Mouse (Mus musculus) heart, embryonic 16.5 days (tissue): Measurements from ENCODE around the gene Trib2. TPM values are rescaled to one million over a fixed set of nuclear protein-coding genes. Genes with fewer than 3 reads are reported as not detected.

Experiments used
- ATAC-seq: fragments of 200-750 bp; cut with Nextera tagmentation; replicated peaks from 2 replicates; pipeline ENCODE4 v1.8.0; 2017; ENCODE audit warnings: moderate number of reproducible peaks; ENCODE audit not compliant: insufficient read depth, low FRiP score; ENCODE audit errors: extremely low read depth
- H3K27ac ChIP-seq: fragments of 300-500 bp; sonication (generic); 2 replicates; pipeline ENCODE4 v1.5.1; 2014; ENCODE audit warnings: mild to moderate bottlenecking, low read length, control low read depth, moderate library complexity
- H3K27me3 ChIP-seq: fragments of 300-500 bp; sonication (generic); 2 replicates; pipeline ENCODE4 v1.6.1; 2014; ENCODE audit warnings: low read length, mixed read lengths; ENCODE audit not compliant: control insufficient read depth, insufficient read depth
- H3K36me3 ChIP-seq: fragments of 300-500 bp; sonication (generic); 2 replicates; pipeline ENCODE4 v1.6.1; 2014; ENCODE audit not compliant: control insufficient read depth, insufficient read depth
- H3K4me1 ChIP-seq: fragments of 300-500 bp; sonication (generic); 2 replicates; pipeline ENCODE4 v1.6.1; 2014; ENCODE audit warnings: low read length, mixed read lengths; ENCODE audit not compliant: control insufficient read depth, insufficient read depth
- H3K4me2 ChIP-seq: fragments of 300-500 bp; sonication (generic); 2 replicates; pipeline ENCODE4 v1.6.1; 2014; ENCODE audit warnings: low read depth, mild to moderate bottlenecking, control low read depth, low read length
- H3K4me3 ChIP-seq: fragments of 300-500 bp; sonication (generic); 2 replicates; pipeline ENCODE4 v1.5.1; 2014; ENCODE audit warnings: mild to moderate bottlenecking, control low read depth, low read length
- H3K9ac ChIP-seq: fragments of 300-500 bp; sonication (generic); 2 replicates; pipeline ENCODE4 v1.6.1; 2014; ENCODE audit warnings: low read length, control low read depth
- H3K9me3 ChIP-seq: fragments of 300-500 bp; sonication (generic); replicated peaks from 2 replicates; pipeline ENCODE4 v1.6.1; 2016; ENCODE audit warnings: low read length; ENCODE audit not compliant: control insufficient read depth
- WGBS: fragments of 180-500 bp; shearing (Covaris S2); extraction: QIAGEN DNeasy Blood & Tissue Kit; methylation state at CpG from one replicate; pipeline ENCODE4 v1.1.7; 2014; 5-methylcytosine and 5-hydroxymethylcytosine counted together
- polyA plus RNA-seq: library from polyadenylated mRNA; unstranded; fragments of >200 nt; fragmentation: Nextera tagmentation; extraction: Ambion mirVana; gene quantifications from 2 replicates; pipeline ENCODE4 v1.2.1, GENCODE M21; 2015

The Trib2 gene
- polyA plus RNA-seq, 1 experiment from 2014 or later = 52.7 TPM

- no peaks in the 10 kb centered on the region for H3K27me3 ChIP-seq
- peaks cover 29% of the 10 kb centered on the region for H3K36me3 ChIP-seq
- 38% methylated on average over 7 of the region's 7 CpGs for WGBS
- peak overlapping the region; percentile 85 for H3K4me2 ChIP-seq
- peak overlapping the region; percentile 91 for H3K27ac ChIP-seq
- H3K4me1 ChIP-seq = peaks cover 32% of the 10 kb centered on the region
- H3K9me3 ChIP-seq = no peaks in the 10 kb centered on the region
- H3K9ac ChIP-seq = peak overlapping the region; percentile 90
- H3K4me3 ChIP-seq = peak overlapping the region; percentile 75
- no peak for ATAC-seq
These were observed 5.8 kb downstream of the Trib2 start for GRCm38 (mm10) chr12:15810926-15811325.

- Histone ChIP-seq H3K4me2 (peak overlapping the region; percentile 31), H3K27ac (peak overlapping the region; percentile 15; the same call in 1 of the 2 replicates), H3K4me1 (peaks cover 43% of the 10 kb centered on the region), H3K9me3 (no peaks in the 10 kb centered on the region), H3K27me3 (no peaks in the 10 kb centered on the region), H3K36me3 (peaks cover 38% of the 10 kb centered on the region), H3K9ac (peak overlapping the region; percentile 3; the same call in 1 of the 2 replicates), H3K4me3 (no peak overlapping the region)
- ATAC-seq = no peak
- WGBS = 66% methylated on average over 7 of the region's 7 CpGs
These were observed 7.1 kb downstream of the Trib2 start for GRCm38 (mm10) chr12:15809657-15810056.

GRCm38 (mm10) chr12:15809249-15809648 is 7.5 kb downstream of the Trib2 start:
- Histone ChIP-seq H3K4me3 (no peak overlapping the region), H3K4me1 (peaks cover 46% of the 10 kb centered on the region), H3K9ac (no peak overlapping the region), H3K4me2 (no peak overlapping the region), H3K27ac (no peak overlapping the region), H3K27me3 (no peaks in the 10 kb centered on the region), H3K36me3 (peaks cover 42% of the 10 kb centered on the region), H3K9me3 (no peaks in the 10 kb centered on the region)
- no peak for ATAC-seq
- WGBS = 81% methylated on average over 4 of the region's 4 CpGs

- peaks cover 50% of the 10 kb centered on the region for H3K4me1 ChIP-seq
- H3K9ac ChIP-seq = no peak overlapping the region
- ATAC-seq = no peak
- H3K4me3 ChIP-seq = no peak overlapping the region
- WGBS = 94% methylated on average over 5 of the region's 5 CpGs
- no peak overlapping the region for H3K4me2 ChIP-seq
- H3K27me3 ChIP-seq = no peaks in the 10 kb centered on the region
- H3K36me3 ChIP-seq = peaks cover 48% of the 10 kb centered on the region
- no peak overlapping the region for H3K27ac ChIP-seq
- H3K9me3 ChIP-seq = no peaks in the 10 kb centered on the region
These were observed 8.4 kb downstream of the Trib2 start for GRCm38 (mm10) chr12:15808186-15808800.

- WGBS = 43% methylated on average over 1 of the region's 1 CpGs
- Histone ChIP-seq H3K27ac (peak overlapping the region; percentile 2; the same call in 1 of the 2 replicates), H3K4me1 (peaks cover 63% of the 10 kb centered on the region), H3K4me3 (no peak overlapping the region), H3K27me3 (no peaks in the 10 kb centered on the region), H3K36me3 (peaks cover 59% of the 10 kb centered on the region), H3K4me2 (no peak overlapping the region), H3K9me3 (no peaks in the 10 kb centered on the region), H3K9ac (no peak overlapping the region)
- ATAC-seq = peak; percentile 10; the same call in 1 of the 2 replicates
These were observed 11.8 kb downstream of the Trib2 start for GRCm38 (mm10) chr12:15804931-15805331.

- no peak for ATAC-seq
- peak overlapping the region; percentile 11; the same call in 1 of the 2 replicates for H3K27ac ChIP-seq
- no peaks in the 10 kb centered on the region for H3K9me3 ChIP-seq
- peaks cover 53% of the 10 kb centered on the region for H3K36me3 ChIP-seq
- peaks cover 69% of the 10 kb centered on the region for H3K4me1 ChIP-seq
- WGBS = 74% methylated on average over 5 of the region's 5 CpGs
- H3K9ac ChIP-seq = no peak overlapping the region
- H3K4me2 ChIP-seq = no peak overlapping the region
- H3K27me3 ChIP-seq = no peaks in the 10 kb centered on the region
- H3K4me3 ChIP-seq = no peak overlapping the region
These were observed 12.7 kb downstream of the Trib2 start for GRCm38 (mm10) chr12:15803936-15804438.

- no peak overlapping the region for H3K4me2 ChIP-seq
- H3K27ac ChIP-seq = peak overlapping the region; percentile 77
- no peaks in the 10 kb centered on the region for H3K9me3 ChIP-seq
- H3K27me3 ChIP-seq = no peaks in the 10 kb centered on the region
- no peak overlapping the region for H3K9ac ChIP-seq
- ATAC-seq = no peak
- WGBS = 88% methylated on average over 4 of the region's 4 CpGs
- no peak overlapping the region for H3K4me3 ChIP-seq
- peaks cover 47% of the 10 kb centered on the region for H3K36me3 ChIP-seq
- peaks cover 72% of the 10 kb centered on the region for H3K4me1 ChIP-seq
These were observed 15.2 kb downstream of the Trib2 start for GRCm38 (mm10) chr12:15801571-15801930.

- no peak overlapping the region for H3K4me3 ChIP-seq
- peaks cover 46% of the 10 kb centered on the region for H3K36me3 ChIP-seq
- H3K27me3 ChIP-seq = no peaks in the 10 kb centered on the region
- H3K27ac ChIP-seq = peak overlapping the region; percentile 77
- WGBS = 54% methylated on average over 9 of the region's 9 CpGs
- peak; percentile 8; the same call in 1 of the 2 replicates for ATAC-seq
- peaks cover 73% of the 10 kb centered on the region for H3K4me1 ChIP-seq
- no peak overlapping the region for H3K4me2 ChIP-seq
- no peak overlapping the region for H3K9ac ChIP-seq
- no peaks in the 10 kb centered on the region for H3K9me3 ChIP-seq
These were observed 15.7 kb downstream of the Trib2 start for GRCm38 (mm10) chr12:15800914-15801570.
